Mouse (Mus musculus) bone marrow, adult 2 months (tissue): ENCODE measurements at regions not wholly inside any gene's neighbourhood (a gene's known extent, or its start where the extent isn't known, plus 50 kb on each side); places are given as distances from the start of the nearest gene placed in this dataset.

ENCODE experiments used
- CTCF ChIP-seq: fragments of 200-500 bp; IDR thresholded peaks from 2 replicates; pipeline ENCODE4 v1.5.1; 2011; ENCODE audit warnings: low read length, control low read depth; ENCODE audit not compliant: control insufficient read depth, insufficient read depth
- POLR2A ChIP-seq: fragments of 200-500 bp; IDR thresholded peaks from 2 replicates; pipeline ENCODE4 v1.6.1; 2011; ENCODE audit warnings: low read depth, mild to moderate bottlenecking, control low read depth, low read length, borderline replicate concordance; ENCODE audit not compliant: control insufficient read depth

- TF ChIP-seq CTCF = no peak
- no peak for TF ChIP-seq POLR2A
Measured at GRCm38 (mm10) chr16:55142431-55143173, 155.2 kb downstream of the Zpld1 start.
